Mouse (Mus musculus) adipocyte (in vitro differentiated cells): ENCODE results near the gene Ccnk.
A peak's percentile ranks its signal among the peaks of the same experiment; 100 is the strongest.

Experiments used
- DNase-seq: peaks from one replicate; pipeline ENCODE4 v3.0.0-alpha.2; 2016; ENCODE audit warnings: low spot score

The Ccnk gene

DNA sequence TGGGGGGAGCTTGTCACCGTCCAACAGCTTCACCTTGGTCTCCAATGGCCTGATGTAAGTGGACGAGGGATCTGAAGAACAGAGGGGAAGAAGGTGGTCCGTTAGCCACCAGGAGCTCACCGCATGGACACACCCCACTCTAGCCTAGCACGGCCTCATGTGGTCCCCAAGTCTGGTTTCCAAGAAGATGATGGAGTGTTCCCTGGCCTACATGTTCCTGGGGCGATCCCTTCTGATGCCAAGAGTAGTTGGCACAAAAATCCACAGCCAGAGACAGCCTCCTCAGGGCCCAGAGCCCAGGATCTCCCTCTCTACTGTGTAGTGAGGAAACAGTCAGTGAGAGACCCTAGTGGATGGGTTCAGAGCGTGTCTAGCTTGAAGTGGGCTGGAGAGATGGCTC is 42.3 kb downstream of the Ccnk start:
- no peak for DNase-seq

DNA sequence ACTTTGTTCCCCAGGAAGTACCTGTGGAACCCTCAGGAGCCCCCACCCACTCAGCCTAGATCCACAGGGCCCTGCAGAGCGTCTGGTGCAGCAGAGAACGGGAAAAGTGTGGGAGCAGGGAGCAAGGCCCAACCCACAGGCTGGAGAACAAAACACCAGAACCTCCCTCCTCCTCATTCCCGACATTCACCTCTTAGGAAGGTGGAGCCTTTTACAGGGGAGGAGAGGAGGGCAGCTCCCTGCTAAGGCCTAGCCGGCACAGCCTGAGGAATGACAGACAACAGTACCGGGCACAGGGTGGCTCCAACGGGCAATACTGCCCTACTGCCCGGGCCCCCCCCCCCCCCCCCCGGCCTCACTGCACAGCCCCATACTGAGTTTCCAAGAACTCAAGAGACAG is 44.0 kb downstream of the Ccnk start:
- DNase-seq = peak; percentile 21

DNA sequence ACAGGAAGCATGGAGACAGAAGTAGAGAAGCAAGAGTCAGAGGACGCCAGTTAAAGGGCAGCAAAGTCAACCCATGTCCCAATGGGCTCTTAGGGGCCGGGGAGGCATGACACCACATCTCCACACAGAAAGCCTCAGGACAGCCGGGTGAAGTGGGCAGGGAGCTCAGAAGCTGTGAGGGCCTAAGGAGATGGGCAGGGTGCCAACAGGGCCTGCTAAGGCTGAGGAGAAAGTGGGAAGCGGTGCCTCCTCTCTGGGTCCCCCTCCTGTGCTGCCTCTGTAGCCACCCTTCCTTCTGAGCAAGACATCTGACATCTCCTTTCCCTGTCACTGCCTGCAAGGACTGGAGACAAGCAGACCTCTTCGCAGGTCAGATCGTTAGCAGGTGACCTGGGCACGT is 46.4 kb downstream of the Ccnk start:
- no peak for DNase-seq

DNA sequence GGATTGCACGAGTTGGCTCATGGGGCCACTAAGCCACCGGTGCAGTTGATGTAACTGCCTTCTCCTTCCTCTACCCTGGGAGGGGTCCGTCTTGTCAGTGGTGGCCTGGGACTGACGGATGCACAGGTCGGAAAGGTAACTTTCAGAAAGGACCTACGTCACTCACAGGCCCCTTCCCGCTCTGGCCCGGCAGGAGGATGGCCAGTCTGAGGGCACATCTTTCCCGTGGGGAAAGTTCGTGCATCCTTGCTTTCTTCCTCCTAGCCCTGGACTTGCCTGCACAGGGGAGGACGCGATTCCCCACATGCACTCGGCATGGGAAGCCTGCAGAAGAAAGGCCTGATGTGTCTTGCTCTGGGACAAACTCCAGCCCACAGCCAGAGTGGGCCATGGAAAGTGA is 46.8 kb downstream of the Ccnk start:
- no peak for DNase-seq

DNA sequence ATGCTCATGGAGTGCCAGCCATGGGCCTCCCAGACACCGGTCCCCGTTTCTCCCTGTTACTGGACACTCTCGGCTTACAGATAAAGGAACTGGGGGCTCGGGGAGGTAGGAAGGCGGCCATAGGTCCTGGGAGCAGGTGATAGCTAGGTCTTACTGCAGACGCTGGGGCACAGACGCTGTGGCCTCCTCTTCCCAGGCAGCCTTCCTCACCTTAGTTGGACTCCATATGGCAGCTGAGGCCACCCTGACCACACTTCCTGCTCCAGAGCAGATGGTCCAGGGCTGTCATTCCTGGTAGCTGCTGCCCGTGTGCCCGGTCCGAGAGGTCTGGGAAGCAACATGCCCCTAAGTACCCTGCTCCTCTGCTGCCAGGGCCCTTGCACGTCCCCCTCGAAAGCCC is 47.6 kb downstream of the Ccnk start:
- DNase-seq = no peak

DNA sequence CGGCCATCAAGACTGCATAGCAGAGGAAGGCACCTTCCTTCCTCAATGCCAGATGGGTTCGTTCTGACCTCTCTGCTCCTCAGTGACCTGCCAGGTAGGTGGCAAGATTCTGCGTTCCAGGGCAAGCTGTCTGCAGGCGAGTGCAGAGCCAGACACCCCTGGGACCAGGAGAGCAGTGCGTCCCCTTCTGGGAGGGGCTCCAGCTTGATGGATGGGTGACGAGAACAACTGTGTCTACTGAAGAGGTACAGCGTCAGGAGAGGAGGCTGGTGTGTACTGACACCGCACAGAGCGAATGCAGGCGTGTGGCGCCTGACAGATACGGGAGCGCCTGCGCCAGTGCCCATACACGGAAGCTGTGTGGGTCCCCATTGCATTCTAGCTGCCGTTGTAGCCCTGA is 48.1 kb downstream of the Ccnk start:
- no peak for DNase-seq

DNA sequence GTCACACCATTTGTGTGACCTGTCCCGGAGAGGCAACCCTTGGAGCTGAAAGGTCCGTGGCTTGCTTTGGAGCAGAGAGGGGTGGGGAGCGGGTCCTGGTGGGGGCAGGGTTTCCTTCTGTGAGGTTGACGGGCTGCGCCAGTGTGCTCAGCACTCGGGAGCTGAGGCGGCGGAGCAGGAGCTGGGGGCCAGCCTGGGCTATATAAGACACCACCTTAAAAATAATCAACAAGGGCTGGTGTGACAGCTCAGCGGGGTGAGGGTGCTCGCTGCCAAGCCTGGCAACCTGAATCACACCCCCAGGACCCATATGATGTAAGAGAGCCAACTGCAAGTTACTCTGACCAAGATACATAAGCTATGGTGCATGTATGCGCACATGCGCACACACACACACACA is 50.7 kb downstream of the Ccnk start:
- no peak for DNase-seq

DNA sequence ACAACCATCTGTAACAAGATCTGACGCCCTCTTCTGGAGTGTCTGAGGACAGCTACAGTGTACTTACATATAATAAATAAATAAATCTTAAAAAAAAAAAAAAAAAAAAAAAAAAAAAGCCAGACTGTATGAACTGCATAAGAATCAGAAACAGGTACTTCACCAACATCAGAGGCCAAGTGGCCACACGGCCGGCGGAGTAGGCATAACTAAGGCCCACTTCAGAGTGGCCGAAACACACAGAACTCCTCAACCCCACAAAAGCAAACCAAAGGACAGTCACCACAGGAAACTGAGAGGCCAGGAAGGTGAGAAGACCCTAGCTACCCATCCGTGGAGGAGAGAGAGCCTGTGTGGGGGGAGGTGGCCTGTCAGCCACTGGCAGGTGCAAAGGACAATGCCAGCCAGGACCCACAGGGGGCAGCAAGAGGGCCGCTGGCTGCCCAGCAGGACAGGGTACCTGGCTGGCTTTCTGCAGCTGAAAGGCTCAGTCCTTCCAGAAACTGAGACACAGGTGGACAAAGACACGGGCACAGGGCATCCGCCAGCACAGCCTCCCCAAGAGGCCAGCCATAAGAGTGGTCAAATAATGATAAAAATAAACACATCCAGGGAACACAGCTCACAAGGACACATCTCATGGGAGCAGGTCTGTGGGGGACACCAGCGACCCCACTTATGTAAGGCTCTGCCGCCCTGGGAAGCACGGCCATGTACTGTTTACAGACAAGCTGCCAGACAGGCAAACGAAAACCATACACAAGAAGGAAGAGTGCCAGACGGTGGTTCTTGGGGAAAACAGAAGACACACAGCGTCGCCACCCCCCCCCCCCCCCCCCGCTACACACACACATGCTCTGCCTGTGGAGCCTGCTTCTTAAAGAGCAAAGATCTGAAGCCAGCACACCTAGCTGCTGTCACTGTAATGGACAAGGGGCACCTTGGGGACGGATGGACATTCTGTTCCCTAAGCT is 51.7 kb downstream of the Ccnk start:
- DNase-seq = no peak

DNA sequence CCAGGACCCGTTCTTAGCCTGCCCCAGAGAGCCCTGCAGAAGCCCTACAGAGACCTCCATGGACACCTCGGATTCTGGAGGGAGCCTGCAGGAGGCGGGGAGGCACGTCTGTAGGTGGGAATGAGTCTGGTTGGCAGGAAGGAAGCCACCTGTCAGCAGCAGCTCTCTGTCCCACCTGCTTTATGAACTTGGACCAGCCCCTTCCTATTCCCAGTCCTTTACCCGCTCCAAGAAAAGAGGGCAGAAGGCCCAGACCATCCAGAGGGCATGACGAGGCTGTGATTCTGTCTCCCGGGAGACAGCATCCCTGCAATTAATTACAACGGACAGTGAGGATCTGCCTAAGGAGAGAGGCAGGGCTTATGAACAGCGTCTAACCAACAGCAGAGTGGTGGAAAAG is 52.5 kb downstream of the Ccnk start:
- no peak for DNase-seq

DNA sequence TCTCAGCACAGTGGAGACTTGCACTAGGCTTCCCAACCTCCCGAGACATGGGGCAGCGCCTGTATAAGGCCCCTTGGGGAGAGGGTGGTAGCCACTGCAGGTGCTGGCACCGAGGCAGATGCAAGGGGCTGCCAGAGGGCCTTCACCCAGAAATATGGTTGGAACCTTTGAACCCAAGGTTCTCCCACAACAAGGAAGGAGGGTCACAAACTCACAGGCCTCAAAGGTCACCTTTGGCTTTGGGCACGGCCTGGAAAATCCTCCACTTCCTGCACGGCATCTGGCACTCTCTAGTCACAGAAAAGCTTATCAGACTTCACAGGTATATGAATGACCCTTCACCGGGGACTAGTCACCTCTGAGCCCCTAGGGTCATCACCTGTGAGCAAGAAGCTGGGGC is 54.4 kb downstream of the Ccnk start:
- no peak for DNase-seq

DNA sequence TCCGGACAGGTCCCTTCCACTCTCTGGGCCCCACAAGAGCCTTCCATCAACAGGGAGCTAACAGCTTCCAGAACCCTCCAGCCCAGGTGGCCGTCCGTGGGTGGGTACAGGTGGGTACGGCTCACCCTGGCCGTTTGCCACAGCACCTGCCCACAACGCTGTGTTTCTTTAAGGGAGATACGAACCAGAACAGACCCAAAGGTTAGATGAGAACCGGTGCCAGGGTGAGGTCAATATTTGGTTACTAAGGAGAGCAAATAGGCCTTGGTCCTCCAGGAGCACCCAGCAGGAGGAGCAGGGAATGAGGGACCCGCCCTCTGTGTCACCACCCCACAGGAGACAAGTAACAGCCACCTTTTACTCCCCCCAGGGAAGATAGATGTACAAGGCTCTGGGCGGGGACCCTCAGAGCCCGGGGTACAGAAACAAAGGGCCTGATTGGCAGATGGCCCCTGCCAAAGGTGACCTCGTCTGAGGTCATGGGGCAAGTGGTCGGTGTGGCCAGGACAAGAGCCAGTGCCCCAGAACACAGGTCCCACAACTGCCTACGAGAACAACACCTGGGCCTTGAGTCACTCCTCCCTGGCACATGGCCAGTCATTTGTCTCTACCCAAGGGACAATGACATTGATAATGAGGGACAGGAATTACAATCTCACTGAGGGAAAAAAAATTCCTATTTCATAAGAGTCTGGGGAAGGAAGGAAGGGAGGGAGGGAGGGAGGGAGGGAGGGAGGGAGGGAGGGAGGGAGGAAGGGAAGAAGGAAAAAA is 55.6 kb downstream of the Ccnk start:
- DNase-seq = no peak

DNA sequence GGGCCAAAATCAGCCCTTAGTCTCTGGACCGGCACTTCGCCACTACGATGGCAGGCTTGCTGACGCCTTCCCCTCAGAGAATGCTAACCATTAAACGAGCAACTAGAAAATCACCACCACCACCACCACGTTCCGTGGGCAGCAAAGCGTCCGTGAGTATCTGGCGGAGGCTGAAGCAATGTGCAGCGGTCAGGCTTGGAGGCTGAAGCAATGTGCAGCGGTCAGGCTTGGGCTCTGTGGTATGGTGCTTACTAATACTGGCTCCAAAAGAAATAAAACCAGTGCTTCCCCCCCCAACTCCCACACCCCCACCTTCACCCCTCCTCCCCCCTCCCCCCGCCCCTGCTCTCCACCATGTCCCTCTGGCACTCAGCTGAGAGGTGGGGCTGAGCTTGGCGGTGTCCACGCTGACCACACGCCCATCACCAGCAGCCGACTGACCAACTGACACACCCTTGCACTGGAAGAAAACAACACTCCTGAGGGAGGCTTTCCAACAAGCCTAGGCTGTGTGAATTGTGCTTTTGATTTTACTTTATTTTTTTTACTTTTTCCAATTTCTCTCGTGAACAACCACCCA is 56.7 kb downstream of the Ccnk start:
- no peak for DNase-seq

DNA sequence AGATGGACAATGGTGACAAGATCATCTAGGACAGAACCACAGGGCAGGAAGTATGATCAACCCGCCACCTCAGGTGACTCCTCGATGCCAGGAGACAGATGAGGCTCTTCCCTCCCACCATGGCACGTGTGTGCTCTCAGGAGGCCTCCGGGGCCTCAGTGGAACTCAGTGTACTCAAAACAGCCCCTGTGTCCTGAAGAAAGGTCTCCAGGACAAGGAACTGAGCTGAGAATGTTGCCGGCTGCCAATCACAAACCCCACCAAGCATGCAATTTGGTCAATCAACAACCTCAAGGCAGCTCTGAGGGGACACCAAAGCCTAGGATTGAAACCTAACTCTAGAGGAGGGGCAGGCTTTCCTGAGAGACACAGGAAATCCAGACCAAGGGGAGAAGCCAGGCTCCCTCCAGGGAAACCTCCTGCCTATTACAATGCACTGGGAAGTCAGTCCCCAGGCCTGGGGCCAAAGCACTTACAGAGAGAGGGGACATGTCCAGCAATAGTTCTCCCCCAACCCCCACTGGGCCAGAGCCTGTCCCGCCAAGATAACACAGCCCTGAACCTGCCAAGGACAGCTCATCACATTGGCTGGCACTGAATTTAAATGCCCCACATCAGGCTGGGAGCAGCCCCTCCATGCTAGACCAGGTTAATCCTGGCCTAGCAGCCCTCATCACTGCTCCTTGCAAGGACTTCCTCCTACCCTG is 58.1 kb downstream of the Ccnk start:
- no peak for DNase-seq

DNA sequence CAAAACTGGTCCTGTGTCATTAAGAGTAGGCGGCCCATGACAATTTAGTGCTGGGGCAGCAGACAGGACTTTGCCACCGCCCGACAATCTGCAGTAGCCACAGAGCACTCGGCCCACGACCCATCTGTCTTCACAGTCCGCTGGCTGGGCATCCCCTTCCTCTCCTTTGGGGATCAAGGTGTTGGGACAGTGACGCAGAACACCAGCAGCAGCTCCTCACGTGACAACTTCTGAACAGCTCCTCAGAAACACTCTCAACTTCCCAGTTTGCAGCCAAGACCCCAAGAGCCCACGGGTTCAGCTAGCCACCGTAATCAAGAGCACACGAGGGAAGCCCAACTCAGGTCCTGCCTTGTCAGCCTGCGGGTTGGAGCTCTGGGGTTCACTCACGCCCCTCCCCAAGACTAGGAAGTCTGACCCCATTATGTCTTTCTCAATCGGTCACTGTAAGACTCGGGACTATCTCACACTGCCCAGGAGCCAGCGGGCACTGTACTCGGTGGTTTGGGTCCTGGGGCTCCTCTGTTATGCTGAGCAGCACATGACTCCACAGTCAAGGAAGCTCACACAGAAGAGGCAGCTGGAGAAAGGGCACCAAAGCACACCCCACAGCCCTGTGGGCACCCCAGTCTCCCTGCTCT is 59.1 kb downstream of the Ccnk start:
- DNase-seq = no peak

DNA sequence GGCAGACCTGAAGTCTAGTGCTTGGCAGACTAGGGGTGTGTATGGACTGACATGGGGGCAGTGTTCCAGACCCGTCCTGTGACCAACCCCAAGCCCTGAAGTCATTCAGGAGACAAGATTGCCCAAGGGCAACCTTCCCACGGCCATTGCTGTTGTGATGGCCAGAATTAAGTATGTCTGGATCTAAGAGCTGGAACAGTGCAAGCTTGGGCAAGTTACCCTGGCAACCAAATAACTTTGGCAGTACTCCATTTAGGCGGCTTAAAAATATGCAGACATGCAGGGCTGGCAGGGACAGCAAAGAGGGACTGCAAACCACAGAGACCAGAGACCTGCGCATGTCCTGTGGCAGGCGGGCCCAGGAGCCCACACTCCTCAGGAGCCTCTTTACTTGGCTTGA is 60.1 kb downstream of the Ccnk start:
- DNase-seq = peak; percentile 83

DNA sequence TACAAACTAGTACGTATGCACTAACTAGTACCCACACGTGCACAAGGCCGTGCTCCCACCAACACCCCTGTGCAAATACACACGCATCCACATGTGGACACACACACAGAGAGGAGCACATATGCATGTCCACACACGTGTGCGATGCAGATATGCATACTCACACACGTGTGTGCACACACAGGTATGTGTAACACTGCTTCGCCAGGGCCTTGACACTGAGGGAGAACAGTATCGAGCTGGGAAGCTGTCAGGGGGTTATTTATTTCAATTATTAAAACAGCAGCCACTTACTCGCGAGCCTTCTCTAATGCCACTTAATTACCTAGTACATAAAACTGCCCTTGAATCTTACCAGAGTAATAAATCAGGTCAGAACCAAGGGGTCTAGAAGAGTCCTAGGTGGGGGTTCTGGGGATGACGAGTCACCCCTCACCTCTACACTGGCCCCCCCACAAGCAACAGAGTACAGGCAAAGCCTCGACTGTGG is 61.1 kb downstream of the Ccnk start:
- DNase-seq = no peak

DNA sequence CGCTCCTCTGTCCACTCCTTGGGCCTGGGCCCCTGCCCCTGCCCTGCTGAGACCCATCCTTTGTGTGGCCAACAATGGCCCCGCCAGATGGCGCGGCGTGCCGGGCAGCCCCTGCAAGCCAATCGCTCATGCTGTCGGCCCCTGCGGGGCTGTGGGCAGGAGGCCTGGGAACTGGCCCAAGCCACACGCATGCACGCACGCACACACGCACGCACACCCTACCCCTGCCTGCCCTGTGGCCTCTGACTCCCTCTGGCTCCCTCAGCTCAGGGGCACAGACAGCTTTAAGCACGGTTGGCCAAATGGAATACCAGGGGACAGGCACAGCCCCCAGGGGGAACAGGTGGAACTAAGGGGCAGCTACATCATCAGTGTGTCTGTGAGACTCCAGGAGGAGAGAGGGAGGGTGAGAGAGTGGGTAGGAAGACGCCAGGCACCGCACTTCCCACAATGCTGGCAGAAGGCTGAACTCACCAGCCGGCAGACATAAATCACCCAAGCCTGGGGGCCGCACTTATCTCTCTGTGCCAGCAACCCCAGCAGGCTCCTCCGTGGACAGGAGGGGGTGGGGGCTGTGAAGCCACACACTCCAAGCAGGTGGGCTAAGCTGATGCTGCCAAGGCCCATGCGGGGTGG is 61.7 kb downstream of the Ccnk start:
- no peak for DNase-seq

DNA sequence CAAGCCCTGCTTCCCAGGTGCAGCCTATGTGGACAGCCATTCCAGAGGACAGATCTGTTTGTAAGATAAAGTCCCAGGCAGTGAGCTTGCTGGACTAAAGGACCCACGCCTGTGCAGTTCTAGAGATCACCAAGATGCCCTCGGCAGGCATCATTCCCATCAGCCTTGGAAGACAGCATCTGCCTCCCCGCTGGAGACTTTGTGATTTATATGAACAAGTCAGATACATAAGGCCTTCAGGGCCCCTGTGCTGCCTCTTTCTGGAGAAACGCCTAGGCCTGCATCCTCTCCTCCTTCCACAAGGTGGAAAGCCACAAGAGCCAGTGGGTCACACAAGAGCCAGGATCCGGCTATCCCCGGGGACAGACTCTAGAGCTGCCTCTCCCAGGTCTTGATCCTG is 62.2 kb downstream of the Ccnk start:
- no peak for DNase-seq

DNA sequence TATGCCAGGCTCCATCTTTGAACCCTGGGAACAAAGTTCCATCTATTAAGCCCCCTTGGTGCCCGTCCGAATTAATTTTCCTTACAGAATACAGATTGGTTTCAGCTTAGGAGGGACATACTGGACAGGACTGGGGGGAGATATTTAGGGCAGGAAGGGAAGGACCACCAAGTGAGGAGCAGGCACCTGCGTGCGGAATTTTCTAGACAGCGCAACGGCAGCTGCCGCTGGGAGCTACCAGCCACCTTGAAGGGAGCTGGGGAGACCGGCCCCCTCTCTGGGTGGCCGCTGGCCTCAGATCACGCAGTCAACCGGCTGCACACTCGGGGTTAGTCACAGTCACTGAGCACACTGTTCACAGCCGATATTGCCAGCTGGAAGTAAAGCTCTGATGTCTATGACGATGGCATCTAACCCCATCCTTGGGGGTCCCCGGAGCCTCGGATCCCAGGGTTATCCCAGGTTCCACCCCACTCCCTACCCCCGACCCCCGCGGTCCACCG is 62.9 kb downstream of the Ccnk start:
- DNase-seq = no peak

DNA sequence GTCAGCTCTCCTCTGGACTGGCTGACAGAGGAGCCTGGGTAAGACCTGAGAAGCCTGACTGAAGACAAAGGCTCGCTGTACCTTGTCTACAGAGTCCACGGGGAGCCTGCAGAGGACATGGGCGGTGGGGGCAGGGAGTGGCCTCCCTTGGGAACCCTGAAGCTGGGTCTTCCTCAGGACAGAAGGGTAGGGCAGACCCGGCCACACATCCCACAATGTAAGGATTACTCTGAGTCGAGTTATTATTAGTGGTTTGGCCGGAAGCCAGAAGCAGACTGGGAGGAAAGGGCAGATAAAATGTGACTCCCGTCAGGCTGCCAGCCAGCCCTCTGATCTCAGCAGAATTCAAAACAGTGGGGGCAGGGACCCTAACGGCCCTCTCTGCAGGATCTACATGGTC is 65.4 kb downstream of the Ccnk start:
- peak; percentile 70 for DNase-seq

DNA sequence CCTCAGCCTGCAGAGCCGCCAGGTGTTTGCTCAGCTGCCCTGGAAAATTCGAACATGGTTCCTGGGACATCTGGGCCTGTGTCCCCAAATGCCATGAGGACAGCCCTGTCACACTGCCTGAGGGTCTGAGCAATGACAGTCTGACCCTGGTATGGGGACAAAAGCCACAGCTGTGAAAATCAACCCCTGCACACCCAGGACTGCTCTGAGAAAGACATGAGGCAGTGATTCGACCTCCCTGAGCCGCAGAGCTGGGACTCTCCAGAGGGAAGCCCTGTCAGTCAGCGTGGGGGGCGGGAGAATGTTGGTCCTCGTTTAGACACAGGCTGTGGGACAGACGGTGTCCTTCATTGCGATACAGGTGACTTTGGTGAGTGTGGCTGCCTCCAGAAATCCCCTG is 66.2 kb downstream of the Ccnk start:
- no peak for DNase-seq
